Mouse (Mus musculus) testis, adult 2 months (tissue): ENCODE results near the gene Mms19. TPM values are rescaled to one million over a fixed set of nuclear protein-coding genes. Genes with fewer than 3 reads are reported as not detected.

Experiments used
- H3K27ac ChIP-seq: fragments of 200-500 bp; 2 replicates; pipeline ENCODE4 v1.5.1; 2012; ENCODE audit warnings: low read depth, low read length; ENCODE audit not compliant: control insufficient read depth, insufficient read depth
- H3K27me3 ChIP-seq: fragments of 200-500 bp; 2 replicates; pipeline ENCODE4 v1.6.1; 2012; ENCODE audit warnings: mild to moderate bottlenecking, low read length, moderate library complexity; ENCODE audit not compliant: control insufficient read depth, insufficient read depth
- H3K36me3 ChIP-seq: fragments of 200-500 bp; 2 replicates; pipeline ENCODE4 v1.6.1; 2012; ENCODE audit warnings: mild to moderate bottlenecking, low read length; ENCODE audit not compliant: control insufficient read depth, insufficient read depth
- H3K4me1 ChIP-seq: fragments of 200-500 bp; 2 replicates; pipeline ENCODE4 v1.6.1; 2012; ENCODE audit warnings: low read length; ENCODE audit not compliant: control insufficient read depth, insufficient read depth
- H3K4me3 ChIP-seq: fragments of 200-500 bp; 2 replicates; pipeline ENCODE4 v1.5.1; 2012; ENCODE audit warnings: low read depth, mild to moderate bottlenecking, low read length, moderate library complexity, mixed read lengths; ENCODE audit not compliant: control insufficient read depth
- CTCF ChIP-seq: fragments of 200-500 bp; IDR thresholded peaks from 2 replicates; pipeline ENCODE4 v1.5.1; 2012; ENCODE audit warnings: low read depth, mild to moderate bottlenecking, inconsistent platforms, low read length, moderate library complexity; ENCODE audit not compliant: control insufficient read depth, insufficient read depth, insufficient replicate concordance
- POLR2A ChIP-seq: fragments of 200-500 bp; IDR thresholded peaks from 2 replicates; pipeline ENCODE4 v1.6.1; 2012; ENCODE audit warnings: low read depth, mild to moderate bottlenecking, inconsistent platforms, low read length, moderate library complexity; ENCODE audit not compliant: control insufficient read depth
- polyA plus RNA-seq: library from polyadenylated mRNA; depleted of rRNA; stranded (reverse); fragments of >200 nt; gene quantifications from 2 replicates; pipeline ENCODE4 v1.2.3, GENCODE M21; 2012; rRNA removed

Mms19 gene
- polyA plus RNA-seq, result 45.8 and 46.5 TPM in 2 replicates

DNA sequence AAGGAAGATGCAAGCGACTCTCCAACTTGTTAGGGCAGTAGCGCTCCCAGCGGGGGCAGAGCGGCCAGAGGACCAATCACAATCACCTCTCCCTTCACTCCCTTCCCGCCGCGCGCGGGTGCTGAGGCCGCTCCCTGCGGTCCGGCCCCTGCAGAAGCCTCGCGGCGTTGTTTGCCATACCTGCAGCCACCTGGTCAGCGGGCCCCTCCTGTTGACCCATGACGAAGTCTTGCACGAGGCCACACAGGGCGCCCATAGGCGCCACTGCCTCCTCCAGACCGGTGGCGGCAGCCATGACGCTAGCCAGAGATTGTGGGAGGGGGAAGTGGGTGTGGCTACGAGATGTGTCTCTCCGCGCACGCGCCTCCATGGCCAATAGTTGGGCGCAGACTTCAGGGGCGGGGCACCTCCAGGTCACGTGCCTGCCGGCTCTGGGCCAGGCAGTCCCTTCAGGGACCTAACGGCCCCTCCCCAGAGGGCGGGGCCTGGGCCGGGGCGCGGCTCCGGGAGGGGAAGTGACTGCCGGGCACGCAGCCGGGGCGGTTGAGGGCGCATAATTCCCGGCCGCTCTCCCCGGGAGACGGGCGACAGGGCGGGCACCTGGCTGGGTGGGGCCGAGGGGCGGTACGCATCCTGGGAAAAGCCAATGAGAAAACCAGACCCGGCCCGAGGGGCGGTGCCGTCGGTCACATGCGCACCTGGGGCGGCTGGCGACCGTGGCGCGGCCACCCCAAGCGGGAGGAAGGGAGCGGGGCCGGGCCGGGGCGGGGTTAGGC is at the start of gene Mms19:
Gene Mms19, minus strand, starts transcription at position 339 of the 776 bp plus-strand sequence.
- Histone ChIP-seq H3K36me3 (peaks cover 1% of the 10 kb centered on the region), H3K27me3 (no peaks in the 10 kb centered on the region), H3K4me3 (peak within 1 kb of the TSS; percentile 89), H3K4me1 (peaks cover 3% of the 10 kb centered on the region), H3K27ac (peak within 1 kb of the TSS; percentile 90)
- TF ChIP-seq CTCF, result no peak
- TF ChIP-seq POLR2A, result peak; percentile 85

DNA sequence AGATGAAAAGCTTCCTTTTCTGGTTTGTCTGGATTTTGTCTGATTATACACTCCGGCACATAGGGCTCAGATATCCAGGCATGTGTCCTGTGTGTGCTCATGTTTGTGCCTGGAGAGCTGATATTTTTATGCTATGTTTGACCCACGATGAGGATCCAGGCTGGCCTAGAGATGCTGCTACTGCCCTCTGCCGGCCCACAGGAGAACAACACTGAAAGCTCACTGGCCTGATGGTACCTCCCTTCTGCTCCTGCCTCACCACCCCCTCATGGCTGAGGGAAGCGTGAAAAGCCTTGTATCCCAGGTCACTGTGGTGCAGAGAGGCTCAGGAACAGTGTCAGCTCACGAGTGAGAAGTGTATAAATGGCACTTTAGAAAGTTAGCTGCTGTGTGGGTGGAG is 45.2 kb upstream of the Mms19 start:
- H3K4me1 ChIP-seq, result peaks cover 10% of the 10 kb centered on the region
- H3K27ac ChIP-seq, result no peak overlapping the region
- H3K4me3 ChIP-seq, result no peak overlapping the region
- no peak for TF ChIP-seq POLR2A
- peak; percentile 72; the same call in 1 of the 2 replicates for TF ChIP-seq CTCF
- H3K27me3 ChIP-seq, result no peaks in the 10 kb centered on the region
- H3K36me3 ChIP-seq, result no peaks in the 10 kb centered on the region

DNA sequence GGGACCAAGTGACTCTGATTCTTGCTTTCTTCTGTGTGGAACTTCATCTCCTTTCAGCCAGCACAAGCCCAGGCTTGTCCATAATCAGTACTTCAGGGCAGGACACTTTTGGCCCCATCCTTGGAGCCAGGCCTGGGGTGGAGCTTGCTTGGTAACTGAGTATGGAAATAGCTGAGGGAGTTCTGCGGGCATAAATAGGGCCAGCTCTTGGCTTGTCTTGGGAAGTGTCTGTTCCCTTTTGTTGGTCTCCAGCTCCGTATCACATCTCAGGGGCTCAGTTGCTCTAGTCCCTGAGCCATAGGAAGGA is 41.5 kb upstream of the Mms19 start:
- no peak for TF ChIP-seq CTCF
- no peak for TF ChIP-seq POLR2A
- Histone ChIP-seq H3K36me3 (no peaks in the 10 kb centered on the region; the same call in 1 of the 2 replicates), H3K27me3 (no peaks in the 10 kb centered on the region), H3K27ac (no peak overlapping the region), H3K4me3 (no peak overlapping the region), H3K4me1 (peaks cover 10% of the 10 kb centered on the region)

DNA sequence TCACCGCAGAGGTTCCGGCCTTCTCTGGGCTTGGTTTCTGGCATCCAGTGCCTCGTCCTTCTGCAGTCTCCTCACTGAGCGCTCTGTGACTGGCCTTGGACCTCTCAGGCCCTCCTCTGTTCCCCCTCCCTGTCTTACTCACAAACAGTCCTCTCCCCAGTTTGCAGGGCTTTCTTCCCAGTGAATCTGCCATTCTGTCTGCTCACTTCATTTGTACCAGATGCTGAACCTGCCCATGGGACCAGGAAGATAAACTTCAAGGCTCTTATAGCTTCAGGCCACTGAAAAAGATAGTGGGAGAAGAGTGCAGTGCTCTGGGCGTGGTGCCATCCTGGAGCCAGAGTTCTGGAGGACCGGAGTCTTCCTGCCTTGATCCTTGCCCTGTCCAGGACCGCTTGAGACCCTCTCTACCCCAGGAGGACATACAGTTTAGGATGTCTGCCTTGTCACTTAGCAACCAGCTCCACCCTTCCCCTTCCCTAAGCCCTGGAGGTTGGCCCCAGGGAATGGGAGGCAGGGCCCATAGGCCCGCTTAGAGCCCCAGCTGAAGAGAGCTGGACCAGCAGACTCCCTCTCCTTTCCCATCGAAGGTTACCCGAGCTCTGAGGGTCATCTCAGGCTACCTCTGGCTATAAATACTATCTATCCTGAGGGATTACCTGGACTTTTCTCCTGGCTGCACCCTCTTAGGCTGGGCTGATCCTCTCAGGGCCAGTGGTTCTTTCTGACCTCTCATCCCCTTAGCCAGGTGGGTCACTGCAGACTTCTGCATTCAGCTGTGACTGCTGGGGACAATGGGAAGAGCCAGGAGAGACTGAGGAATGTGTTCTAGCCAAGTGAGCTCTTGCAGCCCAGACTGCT is 41.0 kb upstream of the Mms19 start:
- no peak overlapping the region for H3K4me3 ChIP-seq
- no peaks in the 10 kb centered on the region; the same call in 1 of the 2 replicates for H3K36me3 ChIP-seq
- no peak for TF ChIP-seq CTCF
- no peak for TF ChIP-seq POLR2A
- no peak overlapping the region for H3K27ac ChIP-seq
- H3K27me3 ChIP-seq, result no peaks in the 10 kb centered on the region
- peaks cover 10% of the 10 kb centered on the region for H3K4me1 ChIP-seq

DNA sequence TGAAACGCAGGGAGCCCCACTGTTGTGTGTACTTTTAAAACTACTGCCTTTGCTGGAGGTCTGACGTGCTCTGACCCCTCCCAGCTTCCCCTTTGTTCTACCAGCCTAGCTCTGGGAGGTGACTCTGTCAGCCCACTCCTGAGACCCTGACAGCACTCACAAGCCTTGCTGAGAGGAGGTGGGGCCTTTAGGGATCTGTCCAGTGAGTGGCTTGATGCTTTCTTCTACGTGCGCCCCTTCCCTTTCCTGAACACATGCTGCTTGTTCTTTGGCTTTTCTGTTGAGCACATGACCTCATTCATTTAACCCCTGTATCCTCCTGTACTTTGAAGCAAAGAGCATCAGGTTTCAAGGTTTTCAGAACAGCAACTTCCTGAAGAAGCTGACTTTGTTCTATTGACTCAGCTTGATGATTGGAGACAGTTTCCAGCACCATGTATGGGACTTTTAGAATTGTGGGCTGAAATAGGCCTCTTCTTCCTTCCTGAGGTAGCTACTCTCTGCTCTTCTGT is 38.1 kb upstream of the Mms19 start:
- no peak overlapping the region for H3K4me3 ChIP-seq
- H3K36me3 ChIP-seq, result no peaks in the 10 kb centered on the region; the same call in 1 of the 2 replicates
- no peaks in the 10 kb centered on the region for H3K27me3 ChIP-seq
- TF ChIP-seq POLR2A (no peak), CTCF (no peak)
- H3K27ac ChIP-seq, result no peak overlapping the region
- peaks cover 9% of the 10 kb centered on the region for H3K4me1 ChIP-seq

DNA sequence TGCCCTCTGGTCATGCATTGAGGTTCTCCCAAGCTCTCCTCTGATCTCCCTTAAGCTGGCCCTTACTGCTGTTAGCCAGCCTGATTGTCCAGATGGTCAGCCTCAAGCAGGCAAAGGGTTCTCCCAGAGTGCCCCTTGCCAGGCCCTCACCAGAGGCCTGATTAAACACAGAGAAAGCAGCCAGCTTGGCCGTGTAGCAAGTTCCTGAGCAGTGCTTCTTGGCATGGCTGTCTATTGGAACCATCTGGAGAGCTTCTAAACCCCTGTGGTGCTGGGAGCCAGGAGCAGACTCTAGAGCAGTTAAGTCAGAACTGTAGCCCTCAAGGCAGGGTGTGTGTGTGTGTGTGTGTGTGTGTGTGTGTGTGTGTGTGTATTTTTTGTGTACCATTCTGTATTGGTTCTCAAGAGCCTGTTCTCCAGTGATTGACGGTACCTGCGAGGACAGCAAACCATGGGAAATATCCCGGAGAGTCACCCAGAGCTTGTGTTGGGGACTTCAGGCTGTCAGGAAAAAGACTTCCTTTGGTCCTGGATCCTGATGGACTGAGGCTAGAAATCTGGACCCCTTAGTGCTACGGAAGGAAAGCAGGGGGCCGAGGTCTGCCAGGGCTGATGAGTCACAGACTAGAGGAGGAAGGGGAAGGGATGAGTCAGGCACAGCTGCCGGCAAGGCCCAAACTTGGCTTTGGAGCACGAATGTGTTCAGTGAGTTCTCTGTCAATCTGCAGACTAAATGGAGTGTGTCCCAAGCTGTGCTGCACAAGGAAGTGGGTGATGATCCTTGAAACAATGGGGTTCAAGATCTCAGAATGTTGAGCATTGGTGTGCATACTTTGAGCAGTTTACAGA is 36.7 kb upstream of the Mms19 start:
- no peak for TF ChIP-seq CTCF
- TF ChIP-seq POLR2A, result no peak
- H3K4me1 ChIP-seq, result peaks cover 4% of the 10 kb centered on the region
- no peak overlapping the region for H3K27ac ChIP-seq

DNA sequence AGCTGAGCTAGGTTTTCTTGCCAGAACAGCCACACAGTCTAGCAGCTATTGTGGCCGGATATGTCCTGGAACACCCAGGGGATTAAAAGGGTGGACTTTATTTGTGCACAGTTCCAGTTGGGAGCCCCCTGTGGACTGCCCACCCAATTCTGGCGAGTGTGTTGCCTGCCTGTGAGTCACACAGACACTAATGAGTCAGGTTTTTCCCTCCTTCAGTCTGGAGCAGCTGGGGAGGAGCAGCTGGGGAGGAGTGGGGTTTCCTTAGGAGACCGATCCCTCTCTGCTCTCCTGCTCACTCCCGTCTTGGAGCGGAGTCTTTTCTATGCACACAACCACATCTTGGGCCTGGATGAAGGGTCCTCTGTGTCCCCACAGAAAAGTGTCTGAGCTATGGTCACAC is 35.9 kb upstream of the Mms19 start:
- no peaks in the 10 kb centered on the region for H3K27me3 ChIP-seq
- peaks cover 4% of the 10 kb centered on the region for H3K4me1 ChIP-seq
- no peak overlapping the region for H3K4me3 ChIP-seq
- TF ChIP-seq POLR2A (no peak), CTCF (no peak)
- H3K27ac ChIP-seq, result no peak overlapping the region
- no peaks in the 10 kb centered on the region; the same call in 1 of the 2 replicates for H3K36me3 ChIP-seq

More for the DNA sequence above, 36.7 kb upstream of the Mms19 start:
- no peaks in the 10 kb centered on the region; the same call in 1 of the 2 replicates for H3K36me3 ChIP-seq
- no peak overlapping the region for H3K4me3 ChIP-seq
- no peaks in the 10 kb centered on the region for H3K27me3 ChIP-seq
